Mouse (Mus musculus): Measurements from ENCODE around the gene Olfr827. TPM values are rescaled to one million over a fixed set of nuclear protein-coding genes. Genes with fewer than 3 reads are reported as not detected.

Gene Olfr827
- total RNA-seq (2017): not detected in 2 replicates

- ATAC-seq (replicated peaks in 1 of 2; ENCODE audit: insufficient read depth in 1 of 2, low FRiP score in 2 of 2, low TSS enrichment in 1 of 2, low read depth in 1 of 2, poor library complexity in 2 of 2, severe bottlenecking in 2 of 2): no peak
These were observed at the start of gene Olfr827 for GRCm38 (mm10) chr10:130214303-130214702. Gene Olfr827, minus strand, starts transcription at chr10:130214403.

- no peak for ATAC-seq (replicated peaks in 1 of 2; ENCODE audit: insufficient read depth in 1 of 2, low FRiP score in 2 of 2, low TSS enrichment in 1 of 2, low read depth in 1 of 2, poor library complexity in 2 of 2, severe bottlenecking in 2 of 2)
These were observed 49.0 kb upstream of the Olfr827 start for GRCm38 (mm10) chr10:130263203-130263602.

GRCm38 (mm10) chr10:130259483-130259882 lies 45.3 kb upstream of the Olfr827 start:
- no peak for ATAC-seq (replicated peaks in 1 of 2; ENCODE audit: insufficient read depth in 1 of 2, low FRiP score in 2 of 2, low TSS enrichment in 1 of 2, low read depth in 1 of 2, poor library complexity in 2 of 2, severe bottlenecking in 2 of 2)

- no peak for ATAC-seq (replicated peaks in 1 of 2; ENCODE audit: insufficient read depth in 1 of 2, low FRiP score in 2 of 2, low TSS enrichment in 1 of 2, low read depth in 1 of 2, poor library complexity in 2 of 2, severe bottlenecking in 2 of 2)
These were observed 30.1 kb upstream of the Olfr827 start for GRCm38 (mm10) chr10:130244271-130244670.

- no peak for ATAC-seq (replicated peaks in 1 of 2; ENCODE audit: insufficient read depth in 1 of 2, low FRiP score in 2 of 2, low TSS enrichment in 1 of 2, low read depth in 1 of 2, poor library complexity in 2 of 2, severe bottlenecking in 2 of 2)
These were observed 24.4 kb upstream of the Olfr827 start for GRCm38 (mm10) chr10:130238318-130239209.

GRCm38 (mm10) chr10:130234576-130234975 lies 20.4 kb upstream of the Olfr827 start:
- no peak for ATAC-seq (replicated peaks in 1 of 2; ENCODE audit: insufficient read depth in 1 of 2, low FRiP score in 2 of 2, low TSS enrichment in 1 of 2, low read depth in 1 of 2, poor library complexity in 2 of 2, severe bottlenecking in 2 of 2)

GRCm38 (mm10) chr10:130232117-130232516 lies 17.9 kb upstream of the Olfr827 start:
- ATAC-seq (replicated peaks in 1 of 2; ENCODE audit: insufficient read depth in 1 of 2, low FRiP score in 2 of 2, low TSS enrichment in 1 of 2, low read depth in 1 of 2, poor library complexity in 2 of 2, severe bottlenecking in 2 of 2): no peak

- ATAC-seq (replicated peaks in 1 of 2; ENCODE audit: insufficient read depth in 1 of 2, low FRiP score in 2 of 2, low TSS enrichment in 1 of 2, low read depth in 1 of 2, poor library complexity in 2 of 2, severe bottlenecking in 2 of 2): peak; percentile 40 to 57; a peak in 1 of 4 replicates
These were observed 15.4 kb upstream of the Olfr827 start for GRCm38 (mm10) chr10:130229584-130229983.

- ATAC-seq (replicated peaks in 1 of 2; ENCODE audit: insufficient read depth in 1 of 2, low FRiP score in 2 of 2, low TSS enrichment in 1 of 2, low read depth in 1 of 2, poor library complexity in 2 of 2, severe bottlenecking in 2 of 2): peak; percentile 93 to 94
These were observed 14.0 kb upstream of the Olfr827 start for GRCm38 (mm10) chr10:130228246-130228645.

GRCm38 (mm10) chr10:130225034-130225433 lies 10.8 kb upstream of the Olfr827 start:
- ATAC-seq (replicated peaks in 1 of 2; ENCODE audit: insufficient read depth in 1 of 2, low FRiP score in 2 of 2, low TSS enrichment in 1 of 2, low read depth in 1 of 2, poor library complexity in 2 of 2, severe bottlenecking in 2 of 2): no peak

GRCm38 (mm10) chr10:130184086-130184485 lies 30.1 kb downstream of the Olfr827 start, which contains the start of gene Olfr826:
Gene Olfr826, minus strand, starts transcription at chr10:130184186.
- no peak for ATAC-seq (replicated peaks in 1 of 2; ENCODE audit: insufficient read depth in 1 of 2, low FRiP score in 2 of 2, low TSS enrichment in 1 of 2, low read depth in 1 of 2, poor library complexity in 2 of 2, severe bottlenecking in 2 of 2)

GRCm38 (mm10) chr10:130166666-130167065 lies 47.5 kb downstream of the Olfr827 start, which contains the start of gene Olfr825:
Gene Olfr825, minus strand, starts transcription at chr10:130166766.
- ATAC-seq (replicated peaks in 1 of 2; ENCODE audit: insufficient read depth in 1 of 2, low FRiP score in 2 of 2, low TSS enrichment in 1 of 2, low read depth in 1 of 2, poor library complexity in 2 of 2, severe bottlenecking in 2 of 2): no peak

GRCm38 (mm10) chr10:130165196-130165595 lies 49.0 kb downstream of the Olfr827 start:
- ATAC-seq (replicated peaks in 1 of 2; ENCODE audit: insufficient read depth in 1 of 2, low FRiP score in 2 of 2, low TSS enrichment in 1 of 2, low read depth in 1 of 2, poor library complexity in 2 of 2, severe bottlenecking in 2 of 2): no peak

Other genes starting within 250 kb of the Olfr827 start
- not detected in 2 replicates for gene Olfr819, start 247.1 kb downstream of the Olfr827 start, total RNA-seq (2017)
- not detected in 2 replicates for gene Olfr247, start 238.3 kb downstream of the Olfr827 start, total RNA-seq (2017)
- not detected in 2 replicates for gene Gm10310, start 229.3 kb downstream of the Olfr827 start, total RNA-seq (2017)
- gene Olfr820, start 201.8 kb downstream of the Olfr827 start, total RNA-seq (2017): not detected in 2 replicates
- not detected in 2 replicates for gene Olfr821, start 184.1 kb downstream of the Olfr827 start, total RNA-seq (2017)
- gene Olfr822, start 143.2 kb downstream of the Olfr827 start, total RNA-seq (2017): not detected in 2 replicates
- not detected in 2 replicates for gene Olfr823, start 99.0 kb downstream of the Olfr827 start, total RNA-seq (2017)
- not detected in 2 replicates for gene Olfr824, start 84.4 kb downstream of the Olfr827 start, total RNA-seq (2017)
- not detected in 2 replicates for gene Olfr825, start 47.6 kb downstream of the Olfr827 start, total RNA-seq (2017)
- not detected in 2 replicates for gene Olfr826, start 30.2 kb downstream of the Olfr827 start, total RNA-seq (2017)
- 0.44 TPM in 1 of 2 replicates, not detected in the other for gene Neurod4, start 65.8 kb upstream of the Olfr827 start, total RNA-seq (2017)
- 123 and 178 TPM in 2 replicates for gene Tespa1, start 108.5 kb upstream of the Olfr827 start, total RNA-seq (2017)
- under 0.01 and 0.10 TPM in 2 replicates for gene Vmn2r84, start 179.9 kb upstream of the Olfr827 start, total RNA-seq (2017)
- not detected in 2 replicates for gene Vmn2r85, start 215.3 kb upstream of the Olfr827 start, total RNA-seq (2017)
- gene Vmn2r86, start 241.6 kb upstream of the Olfr827 start, total RNA-seq (2017): not detected in 2 replicates

Measured in hematopoietic stem cell, adult 5-6 weeks (primary cell).